Mouse (Mus musculus) small intestine, adult 2 months (tissue): Measurements from ENCODE around the gene Dcps.

Experiments
- CTCF ChIP-seq: fragments of 200-500 bp; IDR thresholded peaks from 2 replicates; pipeline ENCODE4 v1.5.1; 2012; ENCODE audit warnings: low read depth, mild to moderate bottlenecking, control low read depth, inconsistent platforms, low read length, moderate library complexity, mixed read lengths; ENCODE audit not compliant: insufficient replicate concordance, insufficient read length; ENCODE audit errors: extremely low read depth
- POLR2A ChIP-seq: fragments of 200-500 bp; IDR thresholded peaks from 2 replicates; pipeline ENCODE4 v1.6.1; 2012; ENCODE audit warnings: low read depth, mild to moderate bottlenecking, control low read depth, inconsistent platforms, low read length, moderate library complexity

- no peak for TF ChIP-seq POLR2A
- TF ChIP-seq CTCF: no peak
Observed at GRCm38 (mm10) chr9:35161721-35162120, 14.1 kb downstream of the Dcps start.
